Mouse (Mus musculus) cerebellum, adult 11-12 months (tissue): Measurements from ENCODE around the gene Lrrtm1.

Source experiments
- DNase-seq: peaks from one replicate; pipeline ENCODE4 v3.0.0; 2022

Gene Lrrtm1

DNA sequence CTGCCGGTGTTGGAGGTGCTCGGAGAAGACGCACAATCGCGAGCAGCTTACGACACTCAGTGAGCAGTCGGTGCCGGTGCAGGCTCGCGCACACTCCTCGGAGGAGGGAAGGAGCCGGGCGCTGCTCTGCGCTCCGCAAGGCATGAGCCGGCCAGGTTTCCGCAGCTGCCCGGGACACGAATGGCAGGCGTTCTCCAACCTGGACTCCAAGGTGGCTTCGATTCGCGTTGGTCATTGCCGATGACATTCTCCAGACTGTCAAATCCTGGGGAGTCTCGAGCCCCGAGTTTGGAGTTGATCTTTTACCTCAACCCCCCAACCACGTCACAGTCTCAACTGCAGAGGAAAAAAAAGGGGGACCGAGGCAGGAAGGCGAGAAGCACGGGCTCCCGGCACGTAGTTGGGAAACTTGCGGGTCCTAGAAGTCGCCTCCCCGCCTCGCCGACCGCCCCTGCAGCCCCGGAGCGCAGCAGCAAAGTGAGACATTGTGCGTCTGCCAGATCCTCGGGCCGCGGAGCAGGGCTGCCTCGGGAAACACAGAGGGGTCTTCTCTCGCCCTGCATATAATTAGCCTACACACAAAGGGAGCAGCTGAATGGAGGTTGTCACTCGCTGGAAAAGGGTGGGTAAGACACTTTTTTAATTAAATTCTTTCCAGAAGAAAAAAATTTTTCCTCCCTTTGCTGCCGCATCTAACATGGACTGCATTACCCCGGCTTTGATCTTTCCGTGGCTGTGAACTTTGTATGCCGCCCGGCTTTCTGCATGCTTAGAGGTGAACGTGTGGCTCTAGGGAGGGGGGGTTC lies at the start of gene Lrrtm1:
TSS of gene Lrrtm1 (plus strand) at position 89 of the 806 bp plus-strand sequence.
- peak; percentile 29 for DNase-seq

DNA sequence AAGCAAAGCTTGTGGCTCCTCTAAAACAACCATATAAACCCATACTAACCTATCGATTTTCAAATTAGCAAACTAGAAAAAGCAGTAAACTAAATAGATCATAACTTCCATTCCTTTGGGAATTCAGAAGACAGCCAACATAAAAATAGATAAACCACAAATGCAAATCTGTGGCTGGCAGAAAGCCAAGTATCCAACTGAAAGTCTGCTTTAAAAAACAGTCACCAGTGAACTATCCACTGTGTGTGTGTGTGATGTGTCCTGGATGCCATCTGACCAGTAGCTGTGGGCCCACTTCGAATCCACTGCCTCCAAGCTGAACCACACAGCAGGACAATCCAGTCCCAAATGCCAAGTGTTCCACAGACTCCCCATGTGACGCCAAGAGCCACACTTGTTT lies 45.8 kb upstream of the Lrrtm1 start:
- no peak for DNase-seq

DNA sequence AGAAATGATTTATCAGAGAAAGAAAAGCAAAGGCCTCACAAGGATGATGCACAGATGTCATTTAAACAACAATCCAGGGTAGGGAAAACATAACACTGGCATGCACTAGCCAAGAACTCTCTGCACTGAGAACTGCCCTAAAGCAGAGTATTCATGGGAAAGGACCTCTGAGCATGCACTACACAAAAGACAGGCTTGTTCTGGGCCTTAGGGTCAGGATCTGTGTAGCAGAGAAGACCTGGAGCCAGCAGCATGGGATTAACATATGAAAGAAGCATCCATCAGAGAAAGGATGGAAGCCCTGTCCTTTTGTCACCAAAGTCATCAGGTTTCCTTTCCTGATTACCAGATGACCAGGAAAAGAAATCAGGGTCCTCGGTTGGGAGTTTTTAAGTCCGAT lies 43.1 kb upstream of the Lrrtm1 start:
- DNase-seq: no peak

DNA sequence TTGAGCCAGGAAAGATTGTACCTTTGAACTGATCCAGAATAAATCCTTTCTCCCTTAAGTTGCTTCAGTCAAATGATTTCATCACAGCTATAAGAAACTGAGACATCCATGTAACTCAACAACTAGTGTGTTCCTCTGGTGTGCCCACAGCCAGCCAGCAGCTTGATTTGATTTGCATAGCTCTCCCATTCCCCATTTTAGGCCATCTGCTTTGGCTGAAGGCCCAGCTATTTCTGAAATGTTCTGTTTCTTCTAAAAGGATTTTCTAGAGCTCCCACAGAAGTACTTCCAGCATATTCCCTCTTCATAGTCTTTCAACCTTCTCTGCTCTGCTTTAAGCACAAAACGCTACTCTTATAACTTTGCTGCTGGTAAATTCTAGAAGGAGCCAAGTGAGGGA lies 33.3 kb upstream of the Lrrtm1 start:
- DNase-seq: no peak

DNA sequence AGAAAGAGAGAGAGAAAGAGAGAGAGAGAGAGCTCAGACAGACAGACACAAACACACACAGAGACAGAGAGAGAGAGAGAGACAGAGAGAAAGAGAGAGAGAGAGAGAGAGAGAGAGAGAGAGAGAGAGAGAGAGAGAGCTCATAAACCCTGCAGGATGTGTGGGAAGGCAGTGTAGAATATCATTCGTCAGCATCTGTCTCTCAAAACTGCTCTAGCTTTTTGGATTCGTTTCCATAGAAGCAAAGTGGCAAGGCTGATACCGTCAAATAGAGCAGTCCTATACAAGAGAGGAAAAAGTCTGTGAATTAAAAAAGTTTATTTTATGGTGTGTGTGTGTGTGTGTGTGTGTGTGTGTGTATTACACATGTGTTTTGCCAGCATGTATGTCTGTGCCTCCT lies 32.6 kb upstream of the Lrrtm1 start:
- no peak for DNase-seq

DNA sequence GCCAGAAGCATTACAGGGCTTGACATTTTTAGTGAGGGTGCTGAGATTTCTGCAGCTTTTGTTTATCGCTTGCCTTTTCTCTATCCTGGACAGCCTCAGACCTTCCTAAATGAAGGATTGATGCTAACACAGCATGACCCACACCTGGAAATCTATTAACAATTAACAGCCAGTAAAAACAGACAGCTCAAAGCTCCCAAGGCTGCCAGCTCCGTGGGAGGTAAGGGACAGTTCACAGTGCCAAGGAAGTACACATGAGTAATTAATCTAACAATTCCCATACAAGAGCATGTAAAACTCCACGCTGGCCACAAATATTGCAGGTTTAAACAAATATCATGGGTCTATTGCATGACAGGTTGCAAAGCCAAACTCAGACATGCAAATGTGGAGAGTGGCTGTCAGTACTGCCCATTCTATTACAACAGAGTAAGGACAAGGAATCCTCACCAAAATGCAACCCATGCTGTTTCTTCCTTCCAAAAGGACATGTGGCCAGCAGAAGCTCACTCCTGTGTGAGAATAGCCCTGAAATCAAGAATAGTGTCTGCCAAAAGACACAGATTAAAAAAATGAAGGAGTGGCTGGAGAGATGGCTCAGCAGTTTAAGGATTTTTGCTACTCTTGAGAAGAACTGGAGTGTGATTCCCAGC lies 28.6 kb upstream of the Lrrtm1 start:
- peak; percentile 40 for DNase-seq

DNA sequence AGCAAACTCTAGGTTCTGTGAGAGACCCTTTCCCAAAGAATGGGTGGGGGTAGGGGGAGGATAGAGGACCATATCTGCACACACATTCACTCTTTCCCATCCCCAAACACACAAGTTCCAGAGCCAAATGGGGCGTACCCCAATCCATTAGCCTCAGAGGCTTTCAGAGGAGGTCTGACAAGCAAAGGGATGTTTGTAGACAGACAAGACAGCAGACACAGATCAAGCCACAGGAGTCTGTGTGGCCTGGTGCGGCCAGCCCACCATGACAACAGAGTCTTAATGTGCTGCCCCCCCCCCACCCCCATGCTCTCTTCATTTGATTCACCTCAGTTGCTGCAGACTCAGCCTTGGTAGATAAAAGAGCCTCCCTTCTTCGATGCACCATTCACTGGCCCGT lies 27.2 kb upstream of the Lrrtm1 start:
- no peak for DNase-seq

DNA sequence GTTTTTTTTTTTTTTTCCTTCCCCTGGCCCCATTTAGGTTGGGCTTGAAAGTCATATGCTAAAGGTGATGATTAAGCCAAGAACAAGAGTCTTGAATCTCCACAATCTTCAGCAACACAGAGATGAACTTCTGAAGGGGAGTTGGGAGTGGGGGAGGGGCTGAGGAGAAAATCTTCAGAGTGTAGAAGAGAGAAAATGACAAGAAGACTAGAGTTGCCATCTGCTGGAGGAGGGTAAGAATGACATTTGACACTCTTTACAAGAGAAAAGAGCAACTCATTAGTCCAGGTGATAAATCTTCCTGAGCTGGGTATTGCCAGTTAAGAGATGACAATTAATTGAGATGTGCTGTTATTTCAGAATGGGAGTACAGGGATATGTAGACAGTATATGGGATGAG lies 23.6 kb upstream of the Lrrtm1 start:
- no peak for DNase-seq

DNA sequence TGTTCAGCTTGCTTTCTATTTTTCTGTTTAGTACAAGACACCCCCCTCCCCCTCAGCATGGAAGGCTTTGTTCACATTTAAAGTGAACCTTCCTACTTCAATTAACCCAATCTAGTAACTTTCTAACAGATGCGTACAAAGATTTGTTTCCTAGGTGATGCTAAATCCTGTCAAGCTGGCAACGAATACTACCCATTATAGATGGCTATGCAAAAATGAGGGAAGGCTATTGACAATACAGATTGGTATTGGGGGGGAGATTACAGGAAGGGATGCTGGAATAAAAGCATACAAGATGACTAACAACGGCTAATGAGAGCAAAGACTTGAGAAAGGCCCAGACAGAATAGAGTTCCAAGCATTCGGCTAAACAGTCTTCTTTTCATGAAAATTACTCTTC lies 21.7 kb upstream of the Lrrtm1 start:
- no peak for DNase-seq

DNA sequence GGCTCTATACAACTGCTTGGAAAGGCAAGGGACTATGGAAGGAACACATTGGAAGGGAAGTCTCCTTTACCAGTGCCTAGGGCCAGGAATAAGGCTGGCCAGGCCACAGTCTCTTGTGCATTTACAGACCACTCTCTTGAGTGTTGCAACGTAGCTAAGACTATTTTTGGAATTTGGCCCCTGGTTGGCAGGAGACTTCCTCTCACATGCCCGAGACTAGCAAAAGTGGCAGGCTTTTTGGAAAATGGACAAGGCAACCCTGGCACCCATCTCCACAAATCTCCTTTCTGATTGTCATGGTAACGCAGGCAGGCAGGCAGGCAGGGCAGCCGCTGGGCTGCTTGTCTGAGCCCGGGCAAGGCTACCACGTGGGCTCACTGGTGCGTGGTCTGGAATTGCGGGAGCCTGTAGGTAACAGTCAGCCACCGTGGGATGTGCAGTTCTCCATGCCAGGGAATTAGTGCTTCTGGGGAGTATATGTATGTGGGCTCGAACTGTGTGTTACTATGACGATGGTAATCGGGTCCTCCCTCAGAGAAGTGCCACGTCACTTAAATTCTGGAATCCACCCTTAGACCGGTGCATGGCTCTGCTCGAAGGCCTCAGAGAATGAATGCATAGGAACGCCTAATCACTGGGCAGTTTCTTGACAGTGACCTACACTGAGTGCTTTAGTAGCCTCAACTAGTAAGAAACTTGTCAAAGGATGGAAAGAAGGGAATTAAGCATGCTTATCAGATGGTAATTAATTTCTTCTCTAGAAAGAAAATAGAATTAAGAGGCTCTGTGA lies 19.4 kb upstream of the Lrrtm1 start:
- DNase-seq: peak; percentile 45

DNA sequence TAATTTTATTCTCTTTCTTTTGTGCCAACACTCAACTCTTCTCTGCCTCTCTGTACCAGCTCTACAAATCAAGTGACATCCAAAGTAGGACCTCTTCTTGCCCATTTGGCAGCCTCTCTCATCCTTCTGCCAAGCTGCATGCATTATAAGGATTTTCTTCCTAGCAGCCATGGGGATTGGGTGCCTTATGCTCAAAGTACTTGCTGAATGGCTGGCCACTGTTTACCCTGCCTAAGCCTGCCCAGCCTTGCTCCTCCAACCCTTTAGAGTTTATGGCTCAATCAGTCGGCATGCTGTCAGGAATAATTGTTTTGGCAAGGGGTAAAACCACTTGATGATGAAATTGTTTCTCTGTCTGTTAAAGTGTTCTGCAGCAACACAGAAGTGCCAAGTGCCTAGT lies 2.1 kb upstream of the Lrrtm1 start:
- no peak for DNase-seq

DNA sequence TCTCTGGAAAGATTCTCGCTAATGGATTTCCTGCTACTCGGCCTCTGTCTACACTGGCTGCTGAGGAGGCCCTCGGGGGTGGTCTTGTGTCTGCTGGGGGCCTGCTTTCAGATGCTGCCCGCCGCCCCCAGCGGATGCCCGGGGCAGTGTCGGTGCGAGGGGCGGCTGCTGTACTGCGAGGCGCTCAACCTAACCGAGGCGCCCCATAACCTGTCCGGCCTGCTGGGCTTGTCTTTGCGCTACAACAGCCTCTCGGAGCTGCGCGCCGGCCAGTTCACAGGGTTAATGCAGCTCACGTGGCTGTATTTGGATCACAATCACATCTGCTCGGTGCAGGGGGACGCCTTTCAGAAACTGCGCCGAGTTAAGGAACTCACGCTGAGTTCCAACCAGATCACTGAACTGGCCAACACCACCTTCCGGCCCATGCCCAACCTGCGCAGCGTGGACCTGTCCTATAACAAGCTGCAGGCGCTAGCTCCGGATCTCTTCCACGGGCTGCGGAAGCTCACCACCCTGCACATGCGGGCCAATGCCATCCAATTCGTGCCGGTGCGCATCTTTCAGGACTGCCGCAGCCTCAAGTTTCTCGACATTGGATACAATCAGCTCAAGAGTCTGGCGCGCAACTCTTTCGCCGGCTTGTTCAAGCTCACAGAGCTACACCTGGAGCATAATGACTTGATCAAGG lies 1.2 kb downstream of the Lrrtm1 start:
- peak; percentile 23 for DNase-seq

DNA sequence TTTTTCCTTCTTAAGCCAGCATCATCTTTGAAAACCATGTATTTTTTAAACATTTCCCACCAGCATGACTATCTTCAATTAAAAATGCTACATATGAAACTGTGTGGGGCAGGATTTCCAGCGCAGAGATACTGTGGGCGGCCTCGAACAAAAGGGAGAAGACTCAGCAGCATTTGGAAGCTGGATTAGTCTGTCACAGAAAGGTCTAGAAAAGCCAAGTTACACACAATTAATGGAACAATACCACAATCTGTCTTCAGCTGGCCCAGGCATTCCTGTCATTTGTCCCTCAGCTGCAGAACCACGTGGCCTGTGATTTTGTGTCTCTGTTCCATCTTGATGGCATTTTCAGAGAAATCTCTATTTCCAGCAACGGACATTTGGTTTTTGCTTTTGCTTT lies 11.0 kb downstream of the Lrrtm1 start:
- no peak for DNase-seq

DNA sequence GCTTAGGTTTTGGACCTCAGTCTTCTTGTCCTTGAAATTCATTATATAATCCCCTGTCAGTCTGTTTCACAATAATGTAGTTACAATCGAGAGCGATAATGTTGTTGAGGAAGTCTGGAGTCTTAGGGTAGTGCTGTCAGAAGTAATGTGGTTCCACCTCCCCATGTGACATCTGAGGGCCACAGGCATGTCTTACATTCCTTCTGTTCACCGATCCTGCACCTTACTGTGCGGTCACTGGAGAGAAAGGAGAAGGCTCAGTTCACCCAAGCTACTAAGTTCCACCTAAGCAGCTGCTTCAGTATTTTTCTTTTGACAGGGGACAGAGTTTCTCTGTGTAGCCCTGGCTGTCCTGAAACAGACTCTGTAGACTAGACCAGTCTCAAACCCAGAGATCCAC lies 13.9 kb downstream of the Lrrtm1 start:
- DNase-seq: no peak

DNA sequence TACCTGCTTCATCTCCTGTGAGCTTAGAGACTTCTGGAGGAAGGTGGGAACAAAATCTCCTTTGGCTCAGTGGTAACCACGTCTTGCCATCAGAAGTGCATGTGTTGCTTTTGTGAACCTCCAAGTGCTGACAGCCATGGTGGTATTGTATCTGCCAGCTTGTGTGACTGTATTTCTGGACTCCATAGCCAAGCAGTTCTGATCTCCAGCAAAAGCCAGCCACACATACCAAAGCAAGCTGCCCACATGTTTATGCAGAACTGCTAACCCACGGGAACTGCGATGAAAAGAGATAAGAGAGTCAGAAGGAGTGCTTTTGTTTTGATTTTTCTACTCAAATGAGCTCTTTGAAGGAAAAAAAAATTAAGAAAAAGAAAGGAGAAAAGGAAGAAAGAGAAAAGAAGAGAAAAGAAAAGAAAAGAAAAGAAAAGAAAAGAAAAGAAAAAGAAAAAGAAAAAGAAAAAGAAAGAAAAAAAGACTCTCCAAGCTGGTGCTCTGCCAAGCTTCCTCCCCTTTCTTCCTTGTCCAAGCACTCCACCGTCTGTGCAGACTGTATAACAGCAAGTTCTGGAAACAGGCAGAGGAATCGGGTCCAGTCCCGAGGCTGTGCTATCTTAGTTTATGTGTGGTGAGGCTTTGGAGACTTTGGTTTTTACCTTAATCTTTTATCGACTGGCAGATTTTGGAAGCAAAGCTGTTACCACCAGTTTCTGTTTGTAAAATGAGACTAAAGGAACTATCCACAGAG lies 15.0 kb downstream of the Lrrtm1 start:
- DNase-seq: no peak

DNA sequence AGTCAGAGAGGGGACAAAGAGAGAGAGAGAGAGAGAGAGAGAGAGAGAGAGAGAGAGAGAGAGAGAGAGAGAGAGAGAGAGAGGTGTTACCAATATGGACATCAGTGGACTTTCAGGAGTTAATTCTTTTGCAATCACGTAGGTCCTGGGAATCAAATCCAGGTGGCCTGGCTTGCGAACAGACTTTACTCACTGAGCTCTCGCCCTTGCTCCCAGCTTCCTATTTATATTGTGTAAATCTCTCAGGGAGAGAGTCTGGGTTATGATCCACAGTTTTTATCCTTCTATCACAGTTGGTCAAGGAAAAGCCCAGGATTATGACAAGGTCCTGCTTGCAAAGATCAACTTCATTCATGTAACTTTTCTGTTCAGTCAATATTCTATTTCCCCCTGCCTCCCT lies 22.7 kb downstream of the Lrrtm1 start:
- DNase-seq: no peak

DNA sequence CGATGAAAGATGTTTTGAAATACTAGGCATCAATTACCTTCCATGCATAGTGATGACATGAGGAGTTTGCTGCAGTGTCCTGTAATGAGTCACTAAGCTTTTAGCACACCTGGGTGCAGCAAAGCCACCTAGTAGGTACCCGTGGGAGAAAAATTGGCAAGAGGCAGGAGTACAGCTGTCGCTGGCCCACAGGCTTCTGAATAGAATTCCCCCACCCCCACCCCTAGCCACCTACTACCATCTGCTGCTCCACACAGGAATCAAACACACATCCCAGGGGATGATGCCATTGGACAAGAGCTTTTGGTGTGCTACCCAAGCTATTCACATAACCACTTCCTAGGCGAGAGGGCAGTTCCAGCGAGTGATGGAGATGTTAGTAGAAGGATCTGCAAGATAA lies 36.3 kb downstream of the Lrrtm1 start:
- DNase-seq: no peak

DNA sequence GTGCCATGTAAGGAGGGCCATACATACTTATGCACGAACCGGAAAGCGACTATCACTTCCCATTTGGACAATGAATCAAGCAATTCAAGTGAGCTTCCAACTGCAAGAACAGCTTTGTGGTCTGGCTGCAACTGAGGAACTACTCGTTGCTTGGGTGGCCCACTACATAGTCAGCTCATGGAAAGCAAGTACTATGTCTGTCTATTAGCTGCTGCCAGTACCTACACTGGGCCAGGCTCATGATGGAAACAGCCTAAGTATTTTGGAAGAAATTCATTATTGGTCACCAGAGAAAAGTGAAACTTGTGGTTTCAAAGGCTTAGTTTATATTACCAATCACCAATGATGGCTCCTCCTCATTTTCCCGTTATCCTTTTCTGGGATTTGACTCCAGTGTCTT lies 43.8 kb downstream of the Lrrtm1 start:
- DNase-seq: no peak

DNA sequence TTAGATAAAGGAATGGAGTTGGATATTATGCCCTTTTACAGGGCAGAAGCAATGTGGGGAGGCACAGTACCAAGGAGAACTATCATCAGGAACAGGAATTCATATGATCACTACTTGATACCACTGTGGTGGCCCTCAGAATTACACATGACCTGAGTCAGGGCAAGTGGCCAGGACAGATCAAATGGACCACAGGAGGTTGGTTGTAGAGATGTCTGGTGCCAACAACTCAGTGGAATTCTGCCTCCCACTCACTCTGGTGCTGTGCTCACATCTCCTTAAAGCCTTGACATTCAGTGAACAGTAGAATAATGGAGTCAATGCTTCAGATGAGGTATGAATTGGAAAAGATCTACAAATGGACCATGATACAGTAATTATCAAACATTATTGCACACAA lies 45.9 kb downstream of the Lrrtm1 start:
- DNase-seq: peak; percentile 38

DNA sequence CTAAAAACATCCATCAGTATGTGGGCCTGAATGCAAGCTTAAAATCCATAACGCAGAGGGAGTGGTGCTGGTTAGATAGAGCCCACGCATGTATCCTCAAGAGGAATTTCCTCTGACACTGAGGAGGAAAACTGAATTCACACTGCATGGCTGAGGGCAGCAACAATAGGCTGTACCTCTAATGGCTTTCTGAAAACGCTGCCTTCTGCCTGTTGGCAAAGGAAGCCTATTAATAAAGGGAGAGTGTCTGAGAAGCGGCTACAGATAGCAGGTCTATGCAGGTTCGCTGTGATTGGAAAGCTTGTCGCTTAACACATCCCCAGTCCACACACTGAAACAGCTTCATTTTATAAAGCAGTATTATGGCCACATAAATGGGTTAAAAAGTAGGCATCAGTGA lies 48.9 kb downstream of the Lrrtm1 start:
- no peak for DNase-seq

DNA sequence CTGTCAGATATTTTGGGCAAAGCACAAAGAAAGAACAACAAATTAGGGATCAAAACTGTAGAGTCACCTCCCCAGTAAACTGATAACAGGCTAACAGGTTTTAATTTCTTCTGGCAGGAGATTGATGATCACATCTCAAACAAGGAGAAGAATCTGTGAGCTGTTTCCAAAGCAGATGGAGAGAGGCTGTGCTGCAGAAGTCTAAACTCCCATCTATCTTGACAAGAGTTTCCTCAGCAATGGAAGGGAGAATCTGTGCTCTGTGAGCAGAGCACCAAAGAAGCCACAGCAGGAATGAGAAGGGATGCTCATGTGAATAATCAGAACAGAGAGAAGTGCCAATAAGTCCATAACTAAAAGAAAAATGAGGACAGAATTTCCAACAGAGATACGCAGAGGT lies 58.8 kb downstream of the Lrrtm1 start:
- no peak for DNase-seq

DNA sequence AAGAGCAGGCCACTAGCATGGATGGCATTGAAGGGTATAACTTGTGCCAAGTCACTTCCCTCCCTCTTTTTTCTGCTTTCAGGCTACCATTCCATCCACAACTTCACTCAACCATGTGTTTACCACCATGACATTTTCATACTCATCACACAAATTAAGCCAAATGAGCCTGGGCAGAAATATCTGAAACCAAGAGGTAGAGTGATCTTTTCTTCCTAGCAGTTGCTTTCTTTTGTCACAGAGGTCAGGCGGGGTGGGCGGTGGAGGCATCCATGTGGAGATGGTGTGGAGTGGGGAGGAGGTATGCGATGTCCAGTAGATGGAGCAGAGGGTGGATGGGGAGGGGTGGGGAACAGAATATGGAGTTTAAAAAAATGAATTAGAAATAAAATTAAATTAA lies 64.3 kb downstream of the Lrrtm1 start:
- DNase-seq: no peak
